Mouse (Mus musculus) urinary bladder, adult 18-20 months (tissue): Measurements from ENCODE around the gene Prkab1.

ENCODE experiments used
- DNase-seq, 2 experiments: peaks; one replicate each; pipeline ENCODE4 v3.0.0; 2022; ENCODE audit warnings: low spot score in 2 of 2, mixed read lengths in 2 of 2

The Prkab1 gene

GRCm38 (mm10) chr5:116024327-116024739, at the start of gene Prkab1:
Prkab1 (minus strand) TSS chr5:116024508.
- peak; percentile 85 to 94 for DNase-seq

GRCm38 (mm10) chr5:116069618-116070017, 45.3 kb upstream of the Prkab1 start:
- no peak for DNase-seq

- no peak for DNase-seq
These were observed 28.5 kb upstream of the Prkab1 start for GRCm38 (mm10) chr5:116052826-116053225.

GRCm38 (mm10) chr5:116052171-116052570, 27.9 kb upstream of the Prkab1 start:
- no peak for DNase-seq

GRCm38 (mm10) chr5:116049821-116050220, 25.5 kb upstream of the Prkab1 start:
- no peak for DNase-seq

GRCm38 (mm10) chr5:116048321-116048720, 24.0 kb upstream of the Prkab1 start:
- DNase-seq: no peak

GRCm38 (mm10) chr5:116046246-116046645, 21.9 kb upstream of the Prkab1 start:
- DNase-seq: no peak

GRCm38 (mm10) chr5:116045581-116045980, 21.3 kb upstream of the Prkab1 start:
- DNase-seq: no peak

GRCm38 (mm10) chr5:116042241-116042640, 17.9 kb upstream of the Prkab1 start:
- no peak for DNase-seq

GRCm38 (mm10) chr5:116039706-116040105, 15.4 kb upstream of the Prkab1 start:
- DNase-seq: no peak

GRCm38 (mm10) chr5:116037731-116038130, 13.4 kb upstream of the Prkab1 start:
- no peak for DNase-seq

- DNase-seq: no peak
These were observed 12.2 kb upstream of the Prkab1 start for GRCm38 (mm10) chr5:116036465-116036864.

- peak in 1 of 2 experiments; percentile 39 for DNase-seq
These were observed 6.9 kb upstream of the Prkab1 start for GRCm38 (mm10) chr5:116031190-116031577.

- DNase-seq: no peak
These were observed 6.4 kb upstream of the Prkab1 start for GRCm38 (mm10) chr5:116030566-116031189.

- DNase-seq: no peak
These were observed 4.8 kb upstream of the Prkab1 start for GRCm38 (mm10) chr5:116029071-116029470.

- DNase-seq: no peak
These were observed 2.3 kb upstream of the Prkab1 start for GRCm38 (mm10) chr5:116026561-116026960.

- DNase-seq: no peak
These were observed 1.8 kb upstream of the Prkab1 start for GRCm38 (mm10) chr5:116026107-116026506.

- DNase-seq: peak in 1 of 2 experiments; percentile 26
These were observed 455 bp downstream of the Prkab1 start for GRCm38 (mm10) chr5:116023821-116024284.

GRCm38 (mm10) chr5:116023251-116023661, 1.1 kb downstream of the Prkab1 start:
- no peak for DNase-seq

- peak; percentile 30 for DNase-seq
These were observed 1.6 kb downstream of the Prkab1 start for GRCm38 (mm10) chr5:116022658-116023200.

- DNase-seq: no peak
These were observed 2.2 kb downstream of the Prkab1 start for GRCm38 (mm10) chr5:116022131-116022530.

GRCm38 (mm10) chr5:116021552-116021951, 2.8 kb downstream of the Prkab1 start:
- DNase-seq: no peak

GRCm38 (mm10) chr5:116019371-116019770, 4.9 kb downstream of the Prkab1 start:
- DNase-seq: no peak

GRCm38 (mm10) chr5:116018784-116019183, 5.5 kb downstream of the Prkab1 start:
- DNase-seq: no peak
